Mouse (Mus musculus): ENCODE measurements around the gene Hjurp. TPM values are rescaled to one million over a fixed set of nuclear protein-coding genes. Genes with fewer than 3 reads are reported as not detected.

Hjurp gene
- polyA plus RNA-seq, 1 experiment = 56.1 TPM

- DNase-seq (ENCODE audit: extremely low spot score in 1 of 2, low spot score in 1 of 2) = no peak
These were observed 29.8 kb downstream of the Hjurp start for GRCm38 (mm10) chr1:88247660-88248059.

- DNase-seq (ENCODE audit: extremely low spot score in 1 of 2, low spot score in 1 of 2) = no peak
These were observed 31.0 kb downstream of the Hjurp start for GRCm38 (mm10) chr1:88246386-88246785.

GRCm38 (mm10) chr1:88245881-88246280 lies 31.6 kb downstream of the Hjurp start:
- no peak for DNase-seq (ENCODE audit: extremely low spot score in 1 of 2, low spot score in 1 of 2)

- DNase-seq (ENCODE audit: extremely low spot score in 1 of 2, low spot score in 1 of 2) = no peak
These were observed 33.6 kb downstream of the Hjurp start for GRCm38 (mm10) chr1:88243861-88244260.

- DNase-seq (ENCODE audit: extremely low spot score in 1 of 2, low spot score in 1 of 2) = no peak
These were observed 36.9 kb downstream of the Hjurp start for GRCm38 (mm10) chr1:88240579-88240978.

- DNase-seq (ENCODE audit: extremely low spot score in 1 of 2, low spot score in 1 of 2) = no peak
These were observed 37.4 kb downstream of the Hjurp start for GRCm38 (mm10) chr1:88240072-88240471.

GRCm38 (mm10) chr1:88238771-88239170 lies 38.7 kb downstream of the Hjurp start:
- DNase-seq (ENCODE audit: extremely low spot score in 1 of 2, low spot score in 1 of 2) = no peak

- no peak for DNase-seq (ENCODE audit: extremely low spot score in 1 of 2, low spot score in 1 of 2)
These were observed 40.1 kb downstream of the Hjurp start for GRCm38 (mm10) chr1:88237311-88237710.

GRCm38 (mm10) chr1:88235894-88236415 lies 41.5 kb downstream of the Hjurp start:
- no peak for DNase-seq (ENCODE audit: extremely low spot score in 1 of 2, low spot score in 1 of 2)

GRCm38 (mm10) chr1:88235046-88235893 lies 42.2 kb downstream of the Hjurp start:
- DNase-seq (ENCODE audit: extremely low spot score in 1 of 2, low spot score in 1 of 2) = no peak

GRCm38 (mm10) chr1:88234646-88235045 lies 42.8 kb downstream of the Hjurp start:
- no peak for DNase-seq (ENCODE audit: extremely low spot score in 1 of 2, low spot score in 1 of 2)

GRCm38 (mm10) chr1:88234248-88234610 lies 43.2 kb downstream of the Hjurp start:
- no peak for DNase-seq (ENCODE audit: extremely low spot score in 1 of 2, low spot score in 1 of 2)

- no peak for DNase-seq (ENCODE audit: extremely low spot score in 1 of 2, low spot score in 1 of 2)
These were observed 43.8 kb downstream of the Hjurp start for GRCm38 (mm10) chr1:88233421-88234247.

GRCm38 (mm10) chr1:88232664-88233380 lies 44.6 kb downstream of the Hjurp start:
- no peak for DNase-seq (ENCODE audit: extremely low spot score in 1 of 2, low spot score in 1 of 2)

- DNase-seq (ENCODE audit: extremely low spot score in 1 of 2, low spot score in 1 of 2) = no peak
These were observed 45.5 kb downstream of the Hjurp start for GRCm38 (mm10) chr1:88231803-88232499.

- no peak for DNase-seq (ENCODE audit: extremely low spot score in 1 of 2, low spot score in 1 of 2)
These were observed 46.2 kb downstream of the Hjurp start for GRCm38 (mm10) chr1:88230981-88231802.

- no peak for DNase-seq (ENCODE audit: extremely low spot score in 1 of 2, low spot score in 1 of 2)
These were observed 47.0 kb downstream of the Hjurp start for GRCm38 (mm10) chr1:88230421-88230820.

- no peak for DNase-seq (ENCODE audit: extremely low spot score in 1 of 2, low spot score in 1 of 2)
These were observed 47.4 kb downstream of the Hjurp start for GRCm38 (mm10) chr1:88229986-88230385.

GRCm38 (mm10) chr1:88229566-88229965 lies 47.9 kb downstream of the Hjurp start:
- no peak for DNase-seq (ENCODE audit: extremely low spot score in 1 of 2, low spot score in 1 of 2)
